Mouse (Mus musculus): Measurements from ENCODE around the gene Fam219a. TPM values are rescaled to one million over a fixed set of nuclear protein-coding genes. Genes with fewer than 3 reads are reported as not detected.

Fam219a gene
- total RNA-seq (2021) = 100 to 1,000 TPM; 204 to 210 TPM
- long read RNA-seq, experiment 1, transcript Fam219a-203 (6 exons, 3,357 nt) = major isoform, 21 of 34 reads
- long read RNA-seq, experiment 1, partial matches to known transcripts = 0 of 34 reads
- long read RNA-seq, experiment 1, other reads (novel, unspliced or antisense) = 13 of 34 reads
- long read RNA-seq, experiment 2, transcript Fam219a-203 (6 exons, 3,357 nt) = major isoform, 22 of 34 reads
- long read RNA-seq, experiment 2, partial matches to known transcripts = 0 of 34 reads
- long read RNA-seq, experiment 2, other reads (novel, unspliced or antisense) = 11 of 34 reads

- peak; percentile 98 to 99 for DNase-seq (ENCODE audit: low spot score in 2 of 2)
- intact Hi-C loops (cut with DNase I) = loop anchor here (5.0 kb wide), 2 partner anchors 47 to 102 kb away; partner anchors contain the start of gene Nudt2
These were observed at the start of gene Fam219a, which contains the start of gene Dnaic1 for GRCm38 (mm10) chr4:41569411-41569885. Gene Fam219a, minus strand, starts transcription at chr4:41569538. Gene Dnaic1, plus strand, starts transcription at chr4:41569775.

- peak; percentile 74 to 91 for DNase-seq (ENCODE audit: low spot score in 2 of 2)
- intact Hi-C loops (cut with DNase I) = loop anchor here (5.0 kb wide), 1 partner anchor 91 kb away; no protein-coding TSS in a partner anchor
These were observed 46.6 kb upstream of the Fam219a start for GRCm38 (mm10) chr4:41615661-41616599.

DNA sequence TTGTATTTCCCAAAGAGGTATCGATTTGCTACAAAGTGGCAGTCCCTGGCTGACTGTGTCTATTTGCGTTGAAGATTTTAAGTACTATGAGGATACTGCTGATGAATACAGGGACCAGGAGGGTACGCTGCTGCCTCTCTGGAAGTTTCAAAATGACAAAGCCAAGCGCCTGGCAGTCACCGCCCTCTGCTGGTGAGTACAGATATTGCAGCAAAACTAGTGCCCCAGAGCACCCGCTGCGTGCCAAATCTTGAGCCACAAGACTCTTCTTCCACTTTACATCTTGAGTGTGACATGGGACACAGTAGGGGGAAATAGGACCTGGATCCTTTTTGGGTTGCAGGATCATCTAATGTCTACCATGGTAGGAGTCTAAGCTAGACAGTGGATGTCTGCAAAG, 44.8 kb upstream of the Fam219a start:
- peak; percentile 91 for DNase-seq (ENCODE audit: low spot score in 2 of 2)
- intact Hi-C loops (cut with DNase I) = loop anchor here (1.0 to 5.0 kb wide), 4 partner anchors 38 to 147 kb away; partner anchors contain the start of gene Nudt2

GRCm38 (mm10) chr4:41612166-41612565, 42.8 kb upstream of the Fam219a start:
- intact Hi-C loops (cut with DNase I) = loop anchor here (5.0 kb wide), 3 partner anchors 40 to 145 kb away; partner anchors contain the start of gene Nudt2
- DNase-seq (ENCODE audit: low spot score in 2 of 2) = no peak

DNA sequence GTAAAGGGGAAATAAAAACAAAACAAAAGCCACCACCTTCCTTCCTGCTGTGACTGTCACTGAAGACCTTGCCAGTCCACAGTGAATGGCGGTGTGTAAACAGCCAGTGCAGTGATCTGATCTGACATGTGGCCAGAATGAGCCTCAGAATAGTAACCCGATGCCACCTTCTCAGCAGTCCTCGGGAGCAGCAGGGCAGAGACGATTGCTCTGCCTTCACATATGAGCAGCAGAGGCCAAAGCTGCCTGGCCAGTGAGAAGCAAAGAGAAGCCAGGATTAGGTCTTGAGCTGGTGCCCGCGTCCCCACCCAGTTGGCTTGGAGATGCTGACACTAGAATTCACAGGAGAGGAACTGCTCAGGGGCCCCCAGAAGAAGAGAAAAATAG, 41.2 kb upstream of the Fam219a start:
- intact Hi-C loops (cut with DNase I) = loop anchor here (5.0 kb wide), 3 partner anchors 38 to 143 kb away; partner anchors contain the start of gene Nudt2
- no peak for DNase-seq (ENCODE audit: low spot score in 2 of 2)

DNA sequence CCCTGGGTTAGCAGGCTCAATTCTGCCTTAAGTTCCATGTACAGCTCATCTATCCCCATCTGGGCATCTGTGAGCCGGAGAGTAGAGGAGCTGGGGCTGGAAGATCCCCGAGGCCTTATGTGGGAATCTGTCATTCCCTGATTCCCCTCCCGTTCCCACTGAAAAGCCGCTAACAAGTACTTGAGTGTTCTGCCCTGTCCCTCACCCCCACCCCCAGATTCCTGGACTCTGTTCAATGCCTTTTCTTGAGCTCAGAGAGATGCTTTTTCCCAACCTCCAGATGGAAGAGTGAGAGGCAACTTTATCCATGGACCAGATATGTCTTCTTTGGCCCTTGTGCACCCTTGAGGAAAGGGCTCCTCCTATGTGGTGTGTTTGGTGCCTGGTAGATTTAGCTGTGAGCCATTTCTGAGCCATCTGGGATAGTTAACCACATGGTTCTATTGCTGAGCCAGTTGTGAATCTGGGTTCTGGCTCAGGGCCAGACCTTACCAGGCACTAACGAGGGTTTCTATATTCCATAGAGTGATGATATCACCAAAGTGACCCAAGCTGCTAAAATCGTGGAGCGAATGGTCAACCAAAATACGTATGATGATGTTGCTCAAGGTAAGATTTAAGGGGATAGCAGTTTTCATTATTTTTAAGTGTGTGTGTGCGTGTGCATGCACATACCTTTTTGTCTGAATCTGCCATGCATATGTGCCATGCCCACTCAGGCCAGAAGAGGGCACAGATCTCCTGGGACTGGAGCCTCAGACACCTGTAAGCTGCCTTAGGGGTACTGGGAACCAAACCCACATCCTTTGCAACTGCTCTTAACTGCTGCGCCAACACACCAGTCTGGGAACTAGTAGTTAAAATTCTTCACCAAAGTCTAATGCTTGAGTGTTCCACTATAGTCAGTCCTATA, 40.6 kb upstream of the Fam219a start:
- DNase-seq (ENCODE audit: low spot score in 2 of 2) = no peak
- intact Hi-C loops (cut with DNase I) = loop anchor here (5.0 kb wide), 3 partner anchors 38 to 143 kb away; partner anchors contain the start of gene Nudt2

- intact Hi-C loops (cut with DNase I) = no loop called here
- DNase-seq (ENCODE audit: low spot score in 2 of 2) = no peak
These were observed 37.4 kb upstream of the Fam219a start for GRCm38 (mm10) chr4:41606784-41607183.

GRCm38 (mm10) chr4:41604476-41605396, 35.4 kb upstream of the Fam219a start:
- intact Hi-C loops (cut with DNase I) = no loop called here
- no peak for DNase-seq (ENCODE audit: low spot score in 2 of 2)

DNA sequence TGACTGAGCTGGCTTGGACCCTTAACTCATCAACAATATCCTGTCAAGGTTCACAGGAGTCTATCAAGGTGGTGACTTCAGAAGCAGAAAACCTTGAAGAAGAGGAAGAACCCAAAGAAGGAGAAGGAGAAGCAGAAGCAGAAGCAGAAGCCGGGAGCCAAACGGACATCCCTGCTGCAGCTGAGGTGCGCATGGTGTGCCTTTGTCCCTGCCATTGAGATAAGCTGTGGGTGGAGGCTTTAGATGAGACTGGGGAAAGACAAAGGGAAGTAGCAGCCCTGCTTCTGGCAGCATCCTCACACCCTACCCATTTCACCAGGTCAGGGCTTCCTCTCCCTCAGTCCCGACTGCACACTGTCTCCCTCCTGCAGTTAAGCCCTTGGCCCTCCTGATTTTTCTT, 33.5 kb upstream of the Fam219a start:
- no peak for DNase-seq (ENCODE audit: low spot score in 2 of 2)
- intact Hi-C loops (cut with DNase I) = no loop called here

DNA sequence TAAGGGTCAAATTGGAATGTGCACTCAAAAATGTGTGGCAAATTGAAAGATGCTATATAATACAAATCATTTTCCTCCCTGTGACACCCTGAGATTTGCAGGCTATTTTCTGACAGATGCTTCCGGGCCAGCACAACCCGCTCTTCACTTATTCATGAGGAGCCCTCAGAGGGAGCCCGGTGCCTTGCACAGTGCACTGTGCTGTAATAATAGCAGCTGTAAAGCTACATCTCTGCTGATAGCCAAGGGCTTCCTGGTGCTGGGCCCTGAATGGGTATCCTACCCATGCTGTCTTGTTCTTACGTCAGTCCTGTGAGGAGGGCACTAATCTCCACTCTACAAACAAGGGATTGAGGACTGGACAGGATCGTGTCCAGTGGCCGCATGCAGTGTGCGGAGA, 14.0 kb upstream of the Fam219a start:
- no peak for DNase-seq (ENCODE audit: low spot score in 2 of 2)
- intact Hi-C loops (cut with DNase I) = no loop called here

DNA sequence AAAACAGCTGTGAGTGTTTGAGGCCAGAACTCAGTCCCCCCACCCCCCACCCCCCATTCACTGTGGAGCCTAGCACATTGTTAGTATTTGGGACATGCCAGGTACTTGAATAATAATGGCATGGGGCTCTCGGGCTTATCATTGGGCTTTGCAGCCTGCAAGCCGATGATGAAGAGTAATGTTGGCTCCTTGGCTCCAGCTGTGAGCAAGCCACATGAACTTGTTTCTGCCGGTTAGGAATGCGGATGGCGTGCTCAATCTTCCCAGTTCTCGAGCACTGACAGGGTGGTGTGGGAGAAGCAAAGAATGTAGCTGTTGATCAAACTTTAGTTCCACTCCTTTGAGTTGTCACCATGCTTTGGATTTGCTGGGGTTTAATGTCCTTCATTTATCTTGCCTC, 6.6 kb upstream of the Fam219a start:
- intact Hi-C loops (cut with DNase I) = no loop called here
- no peak for DNase-seq (ENCODE audit: low spot score in 2 of 2)

GRCm38 (mm10) chr4:41573492-41573891, 4.2 kb upstream of the Fam219a start:
- intact Hi-C loops (cut with DNase I) = loop anchor here (5.0 kb wide), 1 partner anchor 39 kb away; no protein-coding TSS in a partner anchor
- peak in 1 of 2 experiments; percentile 21 for DNase-seq (ENCODE audit: low spot score in 2 of 2)

- DNase-seq (ENCODE audit: low spot score in 2 of 2) = no peak
- intact Hi-C loops (cut with DNase I) = loop anchor here (5.0 kb wide), 1 partner anchor 41 kb away; no protein-coding TSS in a partner anchor
These were observed 2.2 kb upstream of the Fam219a start for GRCm38 (mm10) chr4:41571490-41571889.

DNA sequence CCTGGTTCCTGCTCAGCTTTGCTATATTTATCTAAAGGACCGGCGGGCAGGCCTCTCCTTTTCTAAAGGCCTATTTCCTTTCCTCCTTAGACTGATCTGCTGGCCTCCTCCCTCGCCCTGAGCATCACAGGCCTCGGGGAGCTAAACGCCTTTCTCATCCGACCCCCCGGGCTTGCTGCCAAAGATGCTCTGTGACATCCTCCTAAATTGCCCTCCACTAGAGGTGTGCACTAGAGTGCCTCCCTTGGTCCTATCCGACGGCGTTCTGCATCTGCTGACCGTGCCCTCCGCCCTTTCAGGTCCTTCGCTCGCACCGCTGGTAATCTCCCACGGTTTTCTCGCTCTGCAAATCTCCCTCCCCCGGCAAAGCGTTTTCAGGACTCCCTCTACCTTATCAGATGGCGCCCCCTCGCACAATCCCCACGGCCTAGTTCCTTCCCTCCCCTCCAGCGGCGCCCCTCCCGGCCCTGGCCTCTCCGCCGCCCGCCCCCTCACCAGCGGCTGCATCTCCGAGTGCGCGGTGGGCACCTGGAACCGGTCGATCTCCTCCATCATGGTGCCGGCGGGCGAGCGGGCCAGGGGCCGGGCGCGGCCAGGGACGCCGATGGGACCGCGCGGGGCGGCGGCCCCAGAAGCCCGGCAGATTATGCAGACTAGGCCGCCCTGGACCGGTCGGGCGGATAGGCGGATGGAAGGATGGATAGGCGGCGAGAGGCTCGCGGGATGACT, 492 bp downstream of the Fam219a start:
- DNase-seq (ENCODE audit: low spot score in 2 of 2) = peak in 1 of 2 experiments; percentile 49
- intact Hi-C loops (cut with DNase I) = loop anchor here (5.0 kb wide), 2 partner anchors 47 to 102 kb away; partner anchors contain the start of gene Nudt2

- DNase-seq (ENCODE audit: low spot score in 2 of 2) = peak; percentile 65 to 66
- intact Hi-C loops (cut with DNase I) = loop anchor here (5.0 kb wide), 2 partner anchors 46 to 101 kb away; partner anchors contain the start of gene Nudt2
These were observed 1.1 kb downstream of the Fam219a start for GRCm38 (mm10) chr4:41568239-41568638.

GRCm38 (mm10) chr4:41566123-41566522, 3.2 kb downstream of the Fam219a start:
- intact Hi-C loops (cut with DNase I) = loop anchor here (5.0 kb wide), 2 partner anchors 44 to 99 kb away; partner anchors contain the start of gene Nudt2
- no peak for DNase-seq (ENCODE audit: low spot score in 2 of 2)

GRCm38 (mm10) chr4:41563297-41563696, 6.0 kb downstream of the Fam219a start:
- no peak for DNase-seq (ENCODE audit: low spot score in 2 of 2)
- intact Hi-C loops (cut with DNase I) = no loop called here

Measured in left cerebral cortex, postnatal 14 days (tissue).